Mouse (Mus musculus): Measurements from ENCODE around the gene Rpp25l. TPM values are rescaled to one million over a fixed set of nuclear protein-coding genes. Genes with fewer than 3 reads are reported as not detected.

The Rpp25l gene
- polyA plus RNA-seq, 1 experiment from 2014 or later = 27.2 TPM

- DNase-seq (ENCODE audit: low read depth, low spot score) = no peak
- ChIA-PET CTCF (no interaction called here), POLR2A (no interaction called here)
- H3K27me3 ChIP-seq = no peaks in the 10 kb centered on the region
- ATAC-seq = no peak
- in situ Hi-C loops (cut with MboI; ENCODE audit: low pct_unique_long_range_greater_than_20kb) = no loop called here
- no peak for TF ChIP-seq CTCF (IDR thresholded peaks at IDR 0.05)
Observed at GRCm38 (mm10) chr4:41681176-41681575, 32.2 kb downstream of the Rpp25l start.

- ATAC-seq = no peak
- POLR2A ChIA-PET = no interaction called here
- CTCF ChIA-PET = no interaction called here
- H3K27me3 ChIP-seq = no peaks in the 10 kb centered on the region
- in situ Hi-C loops (cut with MboI; ENCODE audit: low pct_unique_long_range_greater_than_20kb) = no loop called here
- TF ChIP-seq CTCF (IDR thresholded peaks at IDR 0.05) = no peak
- no peak for DNase-seq (ENCODE audit: low read depth, low spot score)
Observed at GRCm38 (mm10) chr4:41679291-41679690, 34.0 kb downstream of the Rpp25l start.

GRCm38 (mm10) chr4:41678863-41679262, 34.5 kb downstream of the Rpp25l start:
- in situ Hi-C loops (cut with MboI; ENCODE audit: low pct_unique_long_range_greater_than_20kb) = no loop called here
- POLR2A ChIA-PET = no interaction called here
- no peaks in the 10 kb centered on the region for H3K27me3 ChIP-seq
- peak; percentile 17 for ATAC-seq
- no peak for TF ChIP-seq CTCF (IDR thresholded peaks at IDR 0.05)
- DNase-seq (ENCODE audit: low read depth, low spot score) = no peak
- CTCF ChIA-PET = interaction anchor here (1.4 kb wide), 1 partner anchor 11 kb away, joined by 4 read pairs; no protein-coding TSS in a partner anchor

DNA sequence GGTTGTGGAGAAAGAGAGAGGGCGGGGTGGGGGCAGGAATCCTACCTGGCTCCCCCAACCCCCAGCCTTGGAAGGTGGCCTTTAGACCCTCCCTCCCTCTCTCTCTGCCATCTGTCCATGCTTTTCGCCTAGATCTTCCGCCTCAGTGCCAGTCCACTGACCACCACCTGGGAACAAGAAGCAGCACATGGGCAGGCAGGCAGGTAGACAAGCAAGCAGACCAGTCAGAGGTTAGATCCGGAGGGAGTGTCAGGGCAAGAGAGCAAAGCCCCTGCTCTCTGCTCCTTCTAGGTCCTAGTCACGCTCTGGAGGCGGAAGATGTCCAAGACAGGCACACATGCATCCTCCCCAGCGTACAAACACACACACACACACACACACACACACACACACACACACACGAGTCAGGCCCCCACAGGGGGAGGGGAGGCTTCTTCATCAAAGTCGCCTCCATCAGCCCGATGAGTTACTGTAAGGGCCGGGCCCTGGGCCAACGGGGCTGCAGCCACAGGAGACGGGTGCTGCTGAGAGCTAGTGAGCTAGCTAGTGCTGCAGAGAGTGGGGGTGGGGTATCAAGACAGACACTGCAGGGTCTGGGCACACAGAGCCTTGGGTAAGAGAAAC, 36.2 kb downstream of the Rpp25l start:
- ATAC-seq = no peak
- ChIA-PET POLR2A (no interaction called here), CTCF (interaction anchor here (1.4 kb wide), 1 partner anchor 9 kb away, joined by 4 read pairs; no protein-coding TSS in a partner anchor)
- DNase-seq (ENCODE audit: low read depth, low spot score) = no peak
- no peaks in the 10 kb centered on the region for H3K27me3 ChIP-seq
- no peak for TF ChIP-seq CTCF (IDR thresholded peaks at IDR 0.05)
- in situ Hi-C loops (cut with MboI; ENCODE audit: low pct_unique_long_range_greater_than_20kb) = no loop called here

DNA sequence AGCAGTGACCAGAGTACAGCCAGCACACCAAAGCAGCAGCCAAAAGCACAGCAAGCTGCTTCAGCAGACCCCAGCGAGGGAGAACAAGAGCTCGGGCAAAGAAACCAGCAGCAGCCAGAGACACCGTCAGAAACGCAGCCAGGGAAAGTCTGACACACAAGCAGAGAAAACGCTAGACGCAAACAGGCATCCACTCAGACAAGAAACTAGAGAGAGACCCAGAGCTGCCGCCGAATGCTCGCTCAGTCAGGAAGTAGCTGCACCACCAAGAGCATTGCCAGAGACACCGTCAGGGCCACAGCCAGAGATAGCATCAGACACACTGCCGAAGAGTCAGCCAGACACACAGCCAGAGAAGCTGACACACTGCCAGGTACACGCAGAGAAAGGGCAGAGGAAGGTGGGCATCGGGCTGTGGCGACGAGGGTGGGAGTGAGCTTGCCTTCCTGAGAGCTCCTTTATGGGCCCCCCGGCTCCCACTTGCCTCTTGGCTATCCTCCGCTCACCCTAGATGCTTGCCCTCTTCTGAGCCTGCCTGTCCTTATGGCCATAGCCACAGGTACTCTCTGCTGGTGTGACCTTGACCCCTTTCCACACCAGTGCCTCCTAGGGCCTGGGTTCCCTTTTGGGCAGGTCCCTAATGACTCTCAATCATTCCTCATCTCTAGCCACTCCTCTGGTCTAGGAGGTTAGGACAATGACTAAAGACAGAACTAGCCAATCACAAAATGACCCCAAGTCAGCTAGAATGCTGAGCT, 36.9 kb downstream of the Rpp25l start:
- ChIA-PET CTCF (no interaction called here), POLR2A (interaction anchor here (0.5 kb wide), 1 partner anchor 90 kb away, joined by 4 read pairs; no protein-coding TSS in a partner anchor)
- in situ Hi-C loops (cut with MboI; ENCODE audit: low pct_unique_long_range_greater_than_20kb) = no loop called here
- ATAC-seq (no peak), DNase-seq (ENCODE audit: low read depth, low spot score) (no peak)
- no peaks in the 10 kb centered on the region for H3K27me3 ChIP-seq
- no peak for TF ChIP-seq CTCF (IDR thresholded peaks at IDR 0.05)

DNA sequence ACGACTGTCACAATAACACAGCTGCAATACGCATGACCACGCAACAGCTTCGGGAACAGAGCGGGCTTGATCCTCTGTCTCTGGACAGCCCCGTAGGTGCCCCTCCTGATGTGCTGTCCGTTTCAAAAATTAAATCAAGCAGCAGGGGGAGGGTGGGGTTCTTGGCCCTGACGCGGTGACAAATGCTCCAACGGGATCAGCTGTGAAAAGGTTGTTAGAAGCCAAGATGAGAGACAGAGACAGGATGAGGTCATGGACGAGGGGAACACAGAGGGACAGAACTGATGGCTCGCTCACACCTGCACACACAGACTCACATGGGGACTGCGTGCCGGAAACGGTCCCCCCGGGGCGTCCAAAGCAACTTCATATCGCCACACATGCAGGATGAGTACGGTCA, 40.1 kb downstream of the Rpp25l start:
- H3K27me3 ChIP-seq = no peaks in the 10 kb centered on the region
- in situ Hi-C loops (cut with MboI; ENCODE audit: low pct_unique_long_range_greater_than_20kb) = no loop called here
- CTCF ChIA-PET = no interaction called here
- POLR2A ChIA-PET = no interaction called here
- TF ChIP-seq CTCF (IDR thresholded peaks at IDR 0.05) = no peak
- ATAC-seq (no peak), DNase-seq (ENCODE audit: low read depth, low spot score) (no peak)

GRCm38 (mm10) chr4:41672522-41672963, 40.8 kb downstream of the Rpp25l start:
- DNase-seq (ENCODE audit: low read depth, low spot score) (no peak), ATAC-seq (no peak)
- ChIA-PET POLR2A (no interaction called here), CTCF (no interaction called here)
- TF ChIP-seq CTCF (IDR thresholded peaks at IDR 0.05) = no peak
- H3K27me3 ChIP-seq = no peaks in the 10 kb centered on the region
- in situ Hi-C loops (cut with MboI; ENCODE audit: low pct_unique_long_range_greater_than_20kb) = no loop called here

GRCm38 (mm10) chr4:41671963-41672480, 41.3 kb downstream of the Rpp25l start:
- POLR2A ChIA-PET = no interaction called here

DNA sequence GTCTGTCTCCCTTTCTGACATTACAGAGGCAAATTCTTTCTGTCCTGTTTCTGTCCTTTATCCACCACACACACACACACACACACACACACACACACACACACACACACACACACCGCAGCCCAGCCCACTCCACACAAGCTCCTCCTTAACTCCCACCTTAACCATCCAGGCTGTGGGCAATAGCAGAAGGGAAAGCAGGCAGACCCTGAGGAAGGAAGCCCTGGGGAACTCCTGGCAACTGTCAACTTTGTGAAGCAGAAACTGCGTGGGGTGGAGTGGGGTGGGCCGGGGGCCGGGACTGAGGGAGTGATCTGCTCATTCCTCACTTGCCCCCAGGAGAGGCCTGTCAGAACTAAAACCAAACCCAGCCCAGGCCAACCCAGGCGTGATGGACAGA, 41.8 kb downstream of the Rpp25l start:
- POLR2A ChIA-PET = no interaction called here
- CTCF ChIA-PET = no interaction called here
- in situ Hi-C loops (cut with MboI; ENCODE audit: low pct_unique_long_range_greater_than_20kb) = no loop called here
- no peak for DNase-seq (ENCODE audit: low read depth, low spot score)
- no peak for TF ChIP-seq CTCF (IDR thresholded peaks at IDR 0.05)
- no peaks in the 10 kb centered on the region for H3K27me3 ChIP-seq
- no peak for ATAC-seq

More at GRCm38 (mm10) chr4:41671963-41672480, 41.3 kb downstream of the Rpp25l start:
- DNase-seq (ENCODE audit: low read depth, low spot score) (no peak), ATAC-seq (no peak)
- CTCF ChIA-PET = no interaction called here
- in situ Hi-C loops (cut with MboI; ENCODE audit: low pct_unique_long_range_greater_than_20kb) = no loop called here
- no peak for TF ChIP-seq CTCF (IDR thresholded peaks at IDR 0.05)
- no peaks in the 10 kb centered on the region for H3K27me3 ChIP-seq

DNA sequence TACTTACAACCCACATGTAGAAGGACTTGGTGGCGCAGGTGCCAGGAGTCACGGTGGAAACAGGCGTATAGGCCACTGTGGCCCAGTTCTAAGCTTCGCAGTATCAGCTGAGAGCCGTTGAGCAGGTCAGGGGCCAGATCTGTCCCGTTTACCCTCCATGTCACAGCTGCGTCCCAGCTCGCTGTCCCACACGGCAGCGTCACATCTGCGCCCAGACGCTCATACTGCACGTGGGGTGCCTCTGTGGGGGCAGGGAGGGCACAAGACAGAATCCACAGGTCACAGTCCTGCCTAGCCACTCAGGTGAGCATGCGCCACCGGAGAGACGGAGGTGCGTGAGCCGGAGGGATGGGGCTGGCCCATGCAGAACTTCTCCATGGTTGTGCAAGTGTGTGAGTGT, 42.5 kb downstream of the Rpp25l start:
- H3K27me3 ChIP-seq = no peaks in the 10 kb centered on the region
- TF ChIP-seq CTCF (IDR thresholded peaks at IDR 0.05) = no peak
- ChIA-PET POLR2A (no interaction called here), CTCF (interaction anchor here (1.2 kb wide), 1 partner anchor 17 kb away, joined by 3 read pairs; no protein-coding TSS in a partner anchor)
- ATAC-seq (no peak), DNase-seq (ENCODE audit: low read depth, low spot score) (no peak)
- in situ Hi-C loops (cut with MboI; ENCODE audit: low pct_unique_long_range_greater_than_20kb) = no loop called here

- no peaks in the 10 kb centered on the region for H3K27me3 ChIP-seq
- in situ Hi-C loops (cut with MboI; ENCODE audit: low pct_unique_long_range_greater_than_20kb) = no loop called here
- DNase-seq (ENCODE audit: low read depth, low spot score) (no peak), ATAC-seq (no peak)
- ChIA-PET POLR2A (no interaction called here), CTCF (no interaction called here)
- no peak for TF ChIP-seq CTCF (IDR thresholded peaks at IDR 0.05)
Observed at GRCm38 (mm10) chr4:41666646-41667045, 46.7 kb downstream of the Rpp25l start.
